Mouse (Mus musculus) frontal cortex, adult 2 months (tissue): ENCODE data around the gene Tnfrsf4. TPM values are rescaled to one million over a fixed set of nuclear protein-coding genes. Genes with fewer than 3 reads are reported as not detected.
A peak's percentile ranks its signal among the peaks of the same experiment; 100 is the strongest.

Experiments
- DNase-seq, 2 experiments: peaks; one replicate each; pipeline ENCODE4 v3.0.0; 2022; ENCODE audit warnings: low spot score in 1 of 2; ENCODE audit errors: extremely low spot score in 1 of 2
- polyA plus RNA-seq: library from polyadenylated mRNA; depleted of rRNA; stranded (reverse); fragments of >200 nt; gene quantifications from 2 replicates; pipeline ENCODE4 v1.2.3, GENCODE M21; 2012; rRNA removed

The Tnfrsf4 gene
- polyA plus RNA-seq = 3.6 and 5.9 TPM in 2 replicates

- peak in 1 of 2 experiments; percentile 57 for DNase-seq
These were observed at the start of gene Tnfrsf4 for GRCm38 (mm10) chr4:156013637-156014036. Gene Tnfrsf4 (plus strand): TSS chr4:156013843.

GRCm38 (mm10) chr4:155964396-155964795 is 49.2 kb upstream of the Tnfrsf4 start:
- DNase-seq = no peak

GRCm38 (mm10) chr4:155969043-155969653 is 44.5 kb upstream of the Tnfrsf4 start:
- DNase-seq = no peak

- no peak for DNase-seq
These were observed 43.4 kb upstream of the Tnfrsf4 start for GRCm38 (mm10) chr4:155970286-155970685.

GRCm38 (mm10) chr4:155972651-155973050 is 41.0 kb upstream of the Tnfrsf4 start:
- DNase-seq = no peak

- DNase-seq = no peak
These were observed 40.4 kb upstream of the Tnfrsf4 start for GRCm38 (mm10) chr4:155973239-155973638.

- no peak for DNase-seq
These were observed 32.1 kb upstream of the Tnfrsf4 start for GRCm38 (mm10) chr4:155981436-155982082.

GRCm38 (mm10) chr4:155983788-155984187 is 29.9 kb upstream of the Tnfrsf4 start:
- DNase-seq = no peak

GRCm38 (mm10) chr4:155991211-155991907 is 22.3 kb upstream of the Tnfrsf4 start:
- no peak for DNase-seq

GRCm38 (mm10) chr4:155991908-155992230 is 21.8 kb upstream of the Tnfrsf4 start:
- no peak for DNase-seq

GRCm38 (mm10) chr4:155992241-155992905 is 21.3 kb upstream of the Tnfrsf4 start, which contains the start of the genes B3galt6 and Sdf4:
Gene B3galt6 (minus strand): TSS chr4:155992649.
Gene Sdf4 (plus strand): TSS chr4:155992872.
- peak; percentile 51 to 84 for DNase-seq

GRCm38 (mm10) chr4:155992906-155993547 is 20.6 kb upstream of the Tnfrsf4 start:
- DNase-seq = peak; percentile 93 to 98

- no peak for DNase-seq
These were observed 20.0 kb upstream of the Tnfrsf4 start for GRCm38 (mm10) chr4:155993606-155994005.

- no peak for DNase-seq
These were observed 9.5 kb upstream of the Tnfrsf4 start for GRCm38 (mm10) chr4:156004109-156004508.

GRCm38 (mm10) chr4:156008369-156008768 is 5.3 kb upstream of the Tnfrsf4 start:
- DNase-seq = no peak

- DNase-seq = no peak
These were observed 793 bp downstream of the Tnfrsf4 start for GRCm38 (mm10) chr4:156014436-156014835.

GRCm38 (mm10) chr4:156019771-156020170 is 6.1 kb downstream of the Tnfrsf4 start:
- no peak for DNase-seq

- no peak for DNase-seq
These were observed 7.7 kb downstream of the Tnfrsf4 start for GRCm38 (mm10) chr4:156021381-156021780.

- DNase-seq = no peak
These were observed 8.3 kb downstream of the Tnfrsf4 start for GRCm38 (mm10) chr4:156021942-156022419.

GRCm38 (mm10) chr4:156023520-156023919 is 9.9 kb downstream of the Tnfrsf4 start:
- no peak for DNase-seq
